Mouse (Mus musculus) bone marrow macrophage, adult 2 months (primary cell): ENCODE data around the gene Snx30.

ENCODE experiments used
- CTCF ChIP-seq: IDR thresholded peaks from 2 replicates; pipeline ENCODE4 v1.5.1; 2012; ENCODE audit warnings: low read depth, mild to moderate bottlenecking, low read length, moderate library complexity
- POLR2A ChIP-seq: IDR thresholded peaks from 2 replicates; pipeline ENCODE4 v1.6.1; 2012; ENCODE audit warnings: mild to moderate bottlenecking, low read depth, low read length, borderline replicate concordance

DNA sequence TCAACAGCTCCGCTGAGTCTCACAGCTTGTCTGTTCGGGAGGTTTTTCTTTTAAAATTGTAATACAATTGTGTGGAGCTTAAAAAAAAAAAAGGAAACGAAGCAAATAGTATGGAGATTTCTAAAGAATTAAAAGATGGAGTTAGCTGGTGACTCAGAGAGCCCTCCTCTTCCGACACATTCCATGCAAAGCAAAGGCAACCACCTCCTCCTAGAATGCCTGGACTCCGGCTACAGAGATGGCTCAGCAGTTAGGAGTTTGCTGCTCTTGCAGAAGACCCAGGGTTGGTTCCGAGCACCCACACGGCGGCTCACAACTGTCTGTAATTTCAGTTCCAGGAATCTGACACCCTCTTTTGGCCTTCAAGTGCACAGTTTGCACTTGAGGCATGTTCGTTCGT lies 12.9 kb downstream of the Snx30 start:
- TF ChIP-seq CTCF: no peak
- no peak for TF ChIP-seq POLR2A
